11 mouse cellular contexts compared by ENCODE assay signal in genomic region chr11:88169531-88170040, GRCm38 (mm10). TPM values are rescaled to one million over a fixed set of nuclear protein-coding genes. Genes with fewer than 3 reads are reported as not detected.
DNase-seq lines count a peak whose midpoint lies in the region; ATAC-seq and TF ChIP-seq lines count a peak whose summit lies in the region.
"Had no signal": no experiment of that assay in that cellular context is flagged by ENCODE, and none has a peak within 500 bp of the region (broad histone marks: within the 10 kb centered on the region; RNA-seq: fewer than 3 reads in every experiment).

No protein-coding gene starts in this region.

- no peak for DNase-seq in heart, postnatal 25 days (ENCODE audit: low spot score)
- no peak for DNase-seq in liver
- peak; percentile 50 for DNase-seq in embryonic facial prominence, embryonic 10.5 days (ENCODE audit: low spot score)
- no peak for DNase-seq in hindbrain, postnatal 0 days (ENCODE audit: low spot score)
- no peak for DNase-seq in left cerebral cortex, adult 8-10 months (ENCODE audit: low spot score in 2 of 2)
- DNase-seq: cerebellum, adult 8-10 months; kidney, adult 11 months; right cerebral cortex, postnatal 25 days had no signal

- no peak for TF ChIP-seq CTCF in hindbrain, postnatal 0 days (IDR thresholded peaks at IDR 0.05; ENCODE audit: low read depth)

- peak overlapping the region; percentile 48 for H3K9ac ChIP-seq in heart, embryonic 13.5 days
- H3K9ac ChIP-seq in liver, embryonic 12.5 days = no peak overlapping the region
- H3K9ac ChIP-seq in hindbrain, postnatal 0 days (replicated peaks; ENCODE audit: low read length) = 0 out of 2 replicates have a peak overlapping the region, but pooled peaks have one; percentile 5
- H3K9ac ChIP-seq: stomach, embryonic 15.5 days had no signal

- H3K4me3 ChIP-seq in heart, embryonic 13.5 days = peak overlapping the region; percentile 10; the same call in 1 of the 2 replicates
- no peak overlapping the region for H3K4me3 ChIP-seq in liver, embryonic 12.5 days
- peak overlapping the region; percentile 43 for H3K4me3 ChIP-seq in embryonic facial prominence, embryonic 10.5 days
- no peak overlapping the region for H3K4me3 ChIP-seq in hindbrain, postnatal 0 days (ENCODE audit: low read length)
- H3K4me3 ChIP-seq: stomach, embryonic 15.5 days had no signal

- 17% methylated on average over 32 of the region's 32 CpGs for WGBS in heart, embryonic 13.5 days
- WGBS in liver, embryonic 12.5 days (ENCODE audit: insufficient replicate concordance) = 27% methylated on average over 32 of the region's 32 CpGs
- 17% methylated on average over 32 of the region's 32 CpGs for WGBS in embryonic facial prominence, embryonic 10.5 days
- WGBS in hindbrain, postnatal 0 days = 39% methylated on average over 32 of the region's 32 CpGs

- intact Hi-C loops in heart, postnatal 25 days (cut with DNase I) = no loop called here

- H3K9me3 ChIP-seq in heart, embryonic 13.5 days = no peaks in the 10 kb centered on the region
- H3K9me3 ChIP-seq in liver, embryonic 12.5 days (replicated peaks) = no peaks in the 10 kb centered on the region
- H3K9me3 ChIP-seq in embryonic facial prominence, embryonic 10.5 days = no peaks in the 10 kb centered on the region
- H3K9me3 ChIP-seq in hindbrain, postnatal 0 days (ENCODE audit: low read length) = no peaks in the 10 kb centered on the region
- H3K9me3 ChIP-seq: stomach, embryonic 15.5 days had no signal

- peaks cover 66% of the 10 kb centered on the region for H3K4me1 ChIP-seq in heart, embryonic 13.5 days
- H3K4me1 ChIP-seq in liver, embryonic 12.5 days = peaks cover 28% of the 10 kb centered on the region
- H3K4me1 ChIP-seq in embryonic facial prominence, embryonic 10.5 days = peaks cover 85% of the 10 kb centered on the region
- peaks cover 11% of the 10 kb centered on the region for H3K4me1 ChIP-seq in hindbrain, postnatal 0 days (ENCODE audit: insufficient read depth, low read length)

- no peak for ATAC-seq in heart, embryonic 13.5 days (ENCODE audit: extremely low read depth, insufficient number of reproducible peaks, low FRiP score, low TSS enrichment)
- ATAC-seq in liver, embryonic 12.5 days = no peak
- ATAC-seq in hindbrain, postnatal 0 days = no peak

- 0 out of 2 replicates have a peak, but pooled peaks cover 3% of the 10 kb centered on the region for H3K36me3 ChIP-seq in heart, embryonic 13.5 days
- H3K36me3 ChIP-seq in liver, embryonic 12.5 days = no peaks in the 10 kb centered on the region
- 0 out of 2 replicates have a peak, but pooled peaks cover 11% of the 10 kb centered on the region for H3K36me3 ChIP-seq in embryonic facial prominence, embryonic 10.5 days (replicated peaks)
- no peaks in the 10 kb centered on the region for H3K36me3 ChIP-seq in hindbrain, postnatal 0 days (ENCODE audit: insufficient read depth, low read length)
- H3K36me3 ChIP-seq: stomach, embryonic 15.5 days had no signal

- 0 out of 2 replicates have a peak overlapping the region, but pooled peaks have one; percentile 20 for H3K27ac ChIP-seq in heart, embryonic 13.5 days (replicated peaks)
- H3K27ac ChIP-seq in liver, embryonic 12.5 days = no peak overlapping the region
- H3K27ac ChIP-seq in embryonic facial prominence, embryonic 10.5 days (replicated peaks) = peak overlapping the region; percentile 73
- H3K27ac ChIP-seq in hindbrain, postnatal 0 days = no peak overlapping the region
- H3K27ac ChIP-seq: stomach, embryonic 15.5 days had no signal

- H3K27me3 ChIP-seq in heart, embryonic 13.5 days (replicated peaks) = peaks cover 21% of the 10 kb centered on the region
- peaks cover 74% of the 10 kb centered on the region for H3K27me3 ChIP-seq in liver, embryonic 12.5 days (replicated peaks)
- peaks cover 37% of the 10 kb centered on the region for H3K27me3 ChIP-seq in embryonic facial prominence, embryonic 10.5 days (replicated peaks; ENCODE audit: low read depth, poor library complexity, severe bottlenecking)
- H3K27me3 ChIP-seq in hindbrain, postnatal 0 days (ENCODE audit: insufficient read depth, low read length) = no peaks in the 10 kb centered on the region
- H3K27me3 ChIP-seq: stomach, embryonic 15.5 days had no signal

- peak overlapping the region; percentile 52 for H3K4me2 ChIP-seq in heart, embryonic 13.5 days
- H3K4me2 ChIP-seq in liver, embryonic 12.5 days = peak overlapping the region; percentile 23; the same call in 1 of the 2 replicates
- H3K4me2 ChIP-seq in hindbrain, postnatal 0 days (ENCODE audit: low read depth, low read length) = no peak overlapping the region
- H3K4me2 ChIP-seq: stomach, embryonic 15.5 days had no signal

RNA-seq across cellular contexts. Expression of gene Mrps23, which starts 34.6 kb away (rescaled TPM):
- polyA plus RNA-seq in heart, embryonic 13.5 days (2015; fragmentation: Nextera tagmentation; extraction: Ambion mirVana) = 76.0 and 82.1 TPM in 2 replicates
- 100 to 1,000 TPM; 301 to 306 TPM for total RNA-seq in heart, postnatal 25 days (2021)
- polyA plus RNA-seq in liver, embryonic 12.5 days (2016; fragmentation: Nextera tagmentation; extraction: Ambion mirVana) = 47.0 and 47.6 TPM in 2 replicates
- polyA plus RNA-seq in embryonic facial prominence, embryonic 10.5 days (2016; fragmentation: Nextera tagmentation; extraction: Ambion mirVana) = 60.4 and 71.7 TPM in 2 replicates
- 29.0 and 48.7 TPM in 2 replicates for total RNA-seq in hindbrain, postnatal 0 days (2014; rRNA removed)
- polyA plus RNA-seq in hindbrain, postnatal 0 days (2015; fragmentation: Nextera tagmentation; extraction: Ambion mirVana) = 66.4 and 67.1 TPM in 2 replicates
- total RNA-seq in left cerebral cortex, adult 8-10 months (2022) = 10 to 100 TPM; 58.9 to 74.7 (median 64.6) TPM

Comparison
In these comparisons a context has a peak if more than half of its experiments do, and no peak if none do; other contexts are left out.
1. H3K27ac ChIP-seq: peak in heart, embryonic 13.5 days (single experiment) and embryonic facial prominence, embryonic 10.5 days (single experiment); none in liver, embryonic 12.5 days (single experiment) and hindbrain, postnatal 0 days (single experiment).
2. H3K4me3 ChIP-seq: peak in heart, embryonic 13.5 days (single experiment) and embryonic facial prominence, embryonic 10.5 days (single experiment); none in liver, embryonic 12.5 days (single experiment) and hindbrain, postnatal 0 days (single experiment).